Comparison of ENCODE assay signal across 19 mouse cellular contexts in the genomic region with DNA sequence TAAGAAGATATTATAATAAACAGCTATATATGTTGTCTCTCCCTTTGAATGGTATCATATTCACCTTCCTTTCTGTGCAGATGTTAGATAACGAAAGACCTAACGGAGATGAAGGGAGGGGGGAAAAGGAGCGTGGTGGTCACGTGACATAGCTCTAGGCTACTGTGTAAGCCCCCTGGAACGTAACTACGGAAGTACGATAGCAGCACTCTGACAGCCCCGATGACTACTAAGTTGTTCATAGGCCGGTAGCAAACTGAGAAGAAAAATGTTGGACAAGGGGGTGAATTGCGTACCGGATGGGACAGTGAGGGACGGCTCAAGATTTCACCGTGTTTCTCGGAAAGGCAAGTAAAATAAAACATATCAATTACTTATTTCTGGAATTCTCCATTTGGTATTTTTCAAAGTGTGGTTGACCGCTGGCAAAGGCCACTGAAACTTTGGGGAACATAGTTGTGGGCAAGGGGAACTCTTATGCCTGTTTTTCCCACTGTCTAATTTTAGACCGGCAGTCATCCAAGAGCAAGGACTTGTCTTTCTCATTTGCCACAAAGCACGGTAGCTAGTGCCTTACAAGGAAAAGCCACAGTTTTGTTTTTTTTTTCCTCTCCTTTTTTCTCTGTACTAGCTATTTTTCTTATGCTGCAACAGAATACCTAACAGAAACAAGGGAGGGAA. TPM values are rescaled to one million over a fixed set of nuclear protein-coding genes. Genes with fewer than 3 reads are reported as not detected.
DNase-seq lines count a peak whose midpoint lies in the region; ATAC-seq and TF ChIP-seq lines count a peak whose summit lies in the region.
"Had no signal": no experiment of that assay in that cellular context is flagged by ENCODE, and none has a peak within 500 bp of the region (broad histone marks: within the 10 kb centered on the region; RNA-seq: fewer than 3 reads in every experiment).

No protein-coding gene starts in this region.

- peak overlapping the region; percentile 51 for H3K4me2 ChIP-seq in liver, embryonic 13.5 days
- H3K4me2 ChIP-seq in midbrain, embryonic 14.5 days (ENCODE audit: low read length): no peak overlapping the region
- H3K4me2 ChIP-seq: forebrain, embryonic 12.5 days; hindbrain, embryonic 15.5 days; limb, embryonic 15.5 days; midbrain, embryonic 12.5 days had no signal

- no peak for TF ChIP-seq POLR2A in thymus, adult 2 months (IDR thresholded peaks at IDR 0.05; ENCODE audit: control insufficient read depth, extremely low read depth, insufficient read depth, low read length, poor library complexity)
- TF ChIP-seq POLR2A in bone marrow, adult 2 months (IDR thresholded peaks at IDR 0.05; ENCODE audit: borderline replicate concordance, control insufficient read depth, low read depth, low read length): no peak

- no peaks in the 10 kb centered on the region for H3K27me3 ChIP-seq in thymus, adult 2 months (ENCODE audit: control insufficient read depth, insufficient read depth, low read length)
- no peaks in the 10 kb centered on the region for H3K27me3 ChIP-seq in liver, embryonic 13.5 days
- H3K27me3 ChIP-seq in midbrain, embryonic 14.5 days (ENCODE audit: control insufficient read depth, insufficient read depth, low read length): no peaks in the 10 kb centered on the region
- H3K27me3 ChIP-seq: forebrain, embryonic 12.5 days; hindbrain, embryonic 15.5 days; limb, embryonic 15.5 days; midbrain, embryonic 12.5 days had no signal

- no peaks in the 10 kb centered on the region for H3K9me3 ChIP-seq in liver, embryonic 13.5 days (replicated peaks)
- no peaks in the 10 kb centered on the region for H3K9me3 ChIP-seq in midbrain, embryonic 14.5 days (ENCODE audit: control insufficient read depth, low read length)
- H3K9me3 ChIP-seq: forebrain, embryonic 12.5 days; hindbrain, embryonic 15.5 days; limb, embryonic 15.5 days; midbrain, embryonic 12.5 days had no signal

- H3K36me3 ChIP-seq in thymus, adult 2 months (ENCODE audit: control insufficient read depth, insufficient read depth, low read length): no peaks in the 10 kb centered on the region
- no peaks in the 10 kb centered on the region for H3K36me3 ChIP-seq in liver, embryonic 13.5 days
- no peaks in the 10 kb centered on the region for H3K36me3 ChIP-seq in midbrain, embryonic 14.5 days (ENCODE audit: control insufficient read depth, insufficient read depth, low read length)
- H3K36me3 ChIP-seq: forebrain, embryonic 12.5 days; hindbrain, embryonic 15.5 days; limb, embryonic 15.5 days; midbrain, embryonic 12.5 days had no signal

- no peak overlapping the region for H3K4me3 ChIP-seq in thymus, adult 2 months (ENCODE audit: control insufficient read depth, insufficient read depth, low read length)
- peak overlapping the region; percentile 12 for H3K4me3 ChIP-seq in bone marrow, adult 2 months (replicated peaks; ENCODE audit: control insufficient read depth, low read depth, low read length)
- peak overlapping the region; percentile 17 for H3K4me3 ChIP-seq in liver, embryonic 13.5 days (replicated peaks)
- H3K4me3 ChIP-seq in midbrain, embryonic 14.5 days (replicated peaks; ENCODE audit: low read depth, low read length): no peak overlapping the region
- H3K4me3 ChIP-seq: forebrain, embryonic 12.5 days; hindbrain, embryonic 15.5 days; limb, embryonic 15.5 days; midbrain, embryonic 12.5 days had no signal

- peak overlapping the region; percentile 11; the same call in 1 of the 2 replicates for H3K27ac ChIP-seq in thymus, adult 2 months (ENCODE audit: control insufficient read depth, insufficient read depth, low read length)
- H3K27ac ChIP-seq in bone marrow, adult 2 months (ENCODE audit: control insufficient read depth, insufficient read depth, low read depth, low read length, poor library complexity): no peak overlapping the region
- peak overlapping the region; percentile 85; the same call in 1 of the 2 replicates for H3K27ac ChIP-seq in liver, embryonic 13.5 days
- H3K27ac ChIP-seq in midbrain, embryonic 14.5 days (replicated peaks; ENCODE audit: low read depth, low read length): no peak overlapping the region
- H3K27ac ChIP-seq: forebrain, embryonic 12.5 days; hindbrain, embryonic 15.5 days; limb, embryonic 15.5 days; midbrain, embryonic 12.5 days had no signal

- no peaks in the 10 kb centered on the region for H3K4me1 ChIP-seq in thymus, adult 2 months (replicated peaks; ENCODE audit: control insufficient read depth, insufficient read depth, low read length)
- no peaks in the 10 kb centered on the region; the same call in 1 of the 2 replicates for H3K4me1 ChIP-seq in bone marrow, adult 2 months (ENCODE audit: control insufficient read depth, insufficient read depth, low read length)
- H3K4me1 ChIP-seq in liver, embryonic 13.5 days (replicated peaks): peaks cover 50% of the 10 kb centered on the region
- no peaks in the 10 kb centered on the region for H3K4me1 ChIP-seq in midbrain, embryonic 14.5 days (ENCODE audit: control insufficient read depth, insufficient read depth, low read length)
- H3K4me1 ChIP-seq: forebrain, embryonic 12.5 days; hindbrain, embryonic 15.5 days; limb, embryonic 15.5 days; midbrain, embryonic 12.5 days had no signal

- peak; percentile 10; the same call in 1 of the 2 replicates for ATAC-seq in liver, embryonic 13.5 days (ENCODE audit: low read depth)
- no peak for ATAC-seq in midbrain, embryonic 14.5 days (ENCODE audit: low FRiP score, low TSS enrichment)

- peak overlapping the region; percentile 8; the same call in 1 of the 2 replicates for H3K9ac ChIP-seq in liver, embryonic 13.5 days
- no peak overlapping the region for H3K9ac ChIP-seq in midbrain, embryonic 14.5 days (replicated peaks; ENCODE audit: low read length)
- H3K9ac ChIP-seq: forebrain, embryonic 12.5 days; hindbrain, embryonic 15.5 days; limb, embryonic 15.5 days; midbrain, embryonic 12.5 days had no signal

- DNase-seq in thymus, adult 2 months: no peak
- DNase-seq in thymus, postnatal 0 days (ENCODE audit: low spot score): no peak
- DNase-seq in liver, embryonic 13.5 days: no peak
- DNase-seq in lung, adult 18-20 months: no peak
- DNase-seq in midbrain, embryonic 14.5 days: no peak
- DNase-seq in layer of hippocampus, postnatal 25 days (ENCODE audit: extremely low spot score in 1 of 2, low spot score in 1 of 2): no peak
- DNase-seq: adrenal gland, adult 8-10 months; cerebellum, adult 9-10 months; heart, postnatal 10 days; kidney, adult 11 months; kidney, postnatal 25 days; layer of hippocampus, adult 9-11 months; right cerebral cortex, postnatal 25 days; thymus, postnatal 14 days had no signal

- WGBS in thymus, adult 2 months: 89% methylated on average over 17 of the region's 17 CpGs
- 72% methylated on average over 17 of the region's 17 CpGs for WGBS in bone marrow, adult 2 months
- WGBS in liver, embryonic 13.5 days (ENCODE audit: insufficient replicate concordance): 67% methylated on average over 17 of the region's 17 CpGs
- 91% methylated on average over 17 of the region's 17 CpGs for WGBS in midbrain, embryonic 14.5 days

- TF ChIP-seq CTCF in thymus, adult 2 months (IDR thresholded peaks at IDR 0.05; ENCODE audit: borderline replicate concordance, control insufficient read depth, extremely low read depth, insufficient read depth, low read length, poor library complexity): no peak
- TF ChIP-seq CTCF in bone marrow, adult 2 months (IDR thresholded peaks at IDR 0.05; ENCODE audit: control insufficient read depth, insufficient read depth, low read length): no peak

RNA-seq across cellular contexts. Expression of gene Nrbf2, which starts 12.2 kb away (rescaled TPM):
- polyA plus RNA-seq in thymus, adult 2 months (2012; rRNA removed): 8.7 and 11.2 TPM in 2 replicates
- polyA plus RNA-seq in thymus, postnatal 0 days (2015; fragmentation: Nextera tagmentation; extraction: Ambion mirVana): 46.5 and 47.5 TPM in 2 replicates
- polyA plus RNA-seq in bone marrow, adult 2 months (2011; ENCODE audit: insufficient read depth, insufficient read length, low replicate concordance, missing spikeins): 10.9 and 19.3 TPM in 2 replicates
- 19.2 and 23.0 TPM in 2 replicates for polyA plus RNA-seq in liver, embryonic 13.5 days (2015; fragmentation: Nextera tagmentation; extraction: Ambion mirVana)
- 41.6 and 45.0 TPM in 2 replicates for polyA plus RNA-seq in midbrain, embryonic 14.5 days (2014; fragmentation: Nextera tagmentation; extraction: Ambion mirVana)
- total RNA-seq in layer of hippocampus, postnatal 25 days (2021): 10 to 100 TPM; 17.9 to 21.1 TPM

Comparison
In these comparisons a context has a peak if more than half of its experiments do, and no peak if none do; other contexts are left out.
1. H3K27ac ChIP-seq: peak in thymus, adult 2 months (single experiment) and liver, embryonic 13.5 days (single experiment); none in bone marrow, adult 2 months (single experiment) and midbrain, embryonic 14.5 days (single experiment).
2. H3K4me3 ChIP-seq: peak in bone marrow, adult 2 months (single experiment) and liver, embryonic 13.5 days (single experiment); none in thymus, adult 2 months (single experiment) and midbrain, embryonic 14.5 days (single experiment).